Mouse (Mus musculus) layer of hippocampus, adult 2 months (tissue): Measurements from ENCODE around the gene Dzip1. TPM values are rescaled to one million over a fixed set of nuclear protein-coding genes. Genes with fewer than 3 reads are reported as not detected.

Experiments
- DNase-seq, 2 experiments: peaks; one replicate each; pipeline ENCODE4 v3.0.0; 2022; ENCODE audit warnings: low spot score in 2 of 2
- H3K27ac ChIP-seq: fragments of 200-600 bp; 2 replicates; pipeline ENCODE4 v1.8.1; 2022
- H3K4me3 ChIP-seq: fragments of 200-600 bp; 2 replicates; pipeline ENCODE4 v1.8.1; 2022; ENCODE audit warnings: mild to moderate bottlenecking
- CTCF ChIP-seq: fragments of 200-600 bp; conservative IDR thresholded peaks from 2 replicates; pipeline ENCODE4 v1.8.1; 2022; ENCODE audit warnings: antibody characterized with exemption, mild to moderate bottlenecking, moderate library complexity
- total RNA-seq, 2 experiments: library from RNA; stranded (reverse); gene quantifications; 2 replicates each; pipeline ENCODE4 v1.2.3; 2021

The Dzip1 gene
- total RNA-seq, 2 experiments from 2014 or later = 119 to 128 TPM

DNA sequence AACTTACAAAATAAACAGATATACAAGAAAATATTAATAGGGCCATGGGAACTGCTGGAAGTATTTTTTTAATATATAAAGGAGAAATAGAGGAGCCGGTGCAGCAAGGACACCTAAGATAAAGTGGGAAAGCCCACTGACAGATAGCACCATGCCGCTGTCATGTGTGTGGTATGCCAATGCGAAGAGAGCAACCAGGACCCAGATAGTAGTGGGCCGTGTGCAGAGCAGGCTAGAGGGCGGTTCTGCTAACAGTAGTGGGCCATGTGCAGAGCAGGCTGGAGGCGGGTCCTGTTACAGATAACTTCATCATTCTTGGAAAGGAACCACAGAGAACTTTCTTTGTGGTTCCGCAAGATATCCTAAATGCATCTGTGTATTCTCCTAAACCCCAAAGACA, 88.5 kb downstream of the Dzip1 start:
- Histone ChIP-seq H3K4me3 (no peak overlapping the region), H3K27ac (no peak overlapping the region)
- TF ChIP-seq CTCF = no peak
- DNase-seq = no peak

DNA sequence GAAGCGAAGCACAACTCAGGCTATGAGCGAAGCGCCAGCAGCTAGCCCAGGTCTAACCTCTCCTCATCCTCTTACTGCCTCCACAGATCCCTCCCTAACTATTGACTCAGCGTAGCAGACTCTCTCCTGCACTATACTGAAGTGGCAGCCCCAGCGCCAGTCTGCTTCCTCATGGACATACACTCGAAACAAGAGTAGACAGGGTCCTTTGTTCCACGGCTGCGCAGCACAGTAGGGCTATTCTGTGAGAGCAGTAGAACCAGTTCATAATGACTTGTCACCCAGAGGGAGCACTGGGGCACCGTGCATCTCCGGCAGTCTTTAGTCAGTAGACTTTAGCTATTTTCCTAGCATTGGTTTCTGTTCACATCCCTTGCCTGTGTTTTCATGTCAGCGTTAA, 89.1 kb downstream of the Dzip1 start:
- no peak overlapping the region for H3K27ac ChIP-seq
- TF ChIP-seq CTCF = no peak

DNA sequence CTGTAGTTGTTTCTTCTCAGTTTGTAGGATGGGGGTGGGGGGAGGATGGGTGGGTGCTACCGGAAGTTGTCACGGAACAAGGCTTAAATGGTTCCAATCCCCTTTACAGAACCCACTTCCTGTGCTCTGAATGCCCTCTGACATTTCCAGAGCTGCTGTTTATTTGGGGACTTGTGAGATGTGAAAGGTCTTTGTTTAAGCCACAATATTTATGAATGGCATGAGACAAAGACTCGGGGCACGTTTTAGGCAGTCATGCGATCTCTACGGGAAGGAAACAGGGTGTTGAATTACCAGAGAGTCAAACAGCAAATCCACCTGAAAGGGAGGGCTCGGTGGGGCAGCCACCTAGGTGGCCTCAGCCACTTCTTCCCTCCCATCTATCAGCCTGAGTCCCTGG, 90.9 kb downstream of the Dzip1 start:
- no peak for DNase-seq
- Histone ChIP-seq H3K4me3 (no peak overlapping the region), H3K27ac (no peak overlapping the region)
- no peak for TF ChIP-seq CTCF

More for the DNA sequence above, 89.1 kb downstream of the Dzip1 start:
- no peak for DNase-seq
- no peak overlapping the region for H3K4me3 ChIP-seq

GRCm38 (mm10) chr14:118833241-118833640, 92.0 kb downstream of the Dzip1 start:
- DNase-seq = no peak
- Histone ChIP-seq H3K27ac (no peak overlapping the region), H3K4me3 (no peak overlapping the region)
- TF ChIP-seq CTCF = no peak

DNA sequence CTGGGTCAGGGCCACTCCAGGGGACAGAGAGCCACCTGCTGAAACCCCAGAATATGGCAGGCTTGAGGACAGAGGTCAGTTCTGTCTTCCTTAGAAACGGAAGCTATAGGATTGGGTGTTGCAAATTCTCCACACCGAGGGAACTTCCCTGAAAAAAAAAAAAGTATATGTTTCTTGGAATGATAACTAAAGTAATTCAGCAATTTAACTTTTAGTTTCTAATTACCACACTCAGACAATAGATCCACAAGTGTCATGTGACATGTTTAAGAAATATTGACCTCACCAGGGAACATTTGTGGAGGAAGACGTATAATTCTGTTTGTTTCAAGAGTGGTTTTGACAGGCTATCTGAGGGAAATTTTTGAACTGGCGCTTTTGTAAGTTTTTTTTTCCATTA, 93.7 kb downstream of the Dzip1 start:
- H3K4me3 ChIP-seq = no peak overlapping the region
- H3K27ac ChIP-seq = no peak overlapping the region
- TF ChIP-seq CTCF = no peak
- no peak for DNase-seq

GRCm38 (mm10) chr14:118829331-118830095, 95.7 kb downstream of the Dzip1 start:
- H3K27ac ChIP-seq = no peak overlapping the region
- TF ChIP-seq CTCF = no peak
- H3K4me3 ChIP-seq = no peak overlapping the region
- DNase-seq = peak in 1 of 2 experiments; percentile 39

- no peak for DNase-seq
- Histone ChIP-seq H3K27ac (no peak overlapping the region), H3K4me3 (no peak overlapping the region)
- no peak for TF ChIP-seq CTCF
These were observed 97.9 kb downstream of the Dzip1 start for GRCm38 (mm10) chr14:118827283-118827904.

GRCm38 (mm10) chr14:118826346-118826745, 98.9 kb downstream of the Dzip1 start:
- DNase-seq = no peak
- Histone ChIP-seq H3K27ac (no peak overlapping the region), H3K4me3 (no peak overlapping the region)
- no peak for TF ChIP-seq CTCF

Other genes with a start within 250 kb of the Dzip1 start
- 10 to 100 TPM in 1 of 2 experiments, 1 to 10 TPM in 1; 8.7 to 11.1 TPM for gene Abcc4, start 219.2 kb downstream of the Dzip1 start, total RNA-seq
- 10 to 100 TPM; 35.2 to 39.5 TPM for gene Cldn10, start 137.6 kb downstream of the Dzip1 start, total RNA-seq
- 10 to 100 TPM; 34.7 to 37.3 TPM for gene Dnajc3, start 12.5 kb upstream of the Dzip1 start, total RNA-seq
- gene Uggt2, start 174.0 kb upstream of the Dzip1 start, total RNA-seq = 10 to 100 TPM; 27.4 to 31.3 TPM
- gene Hs6st3, start 212.9 kb upstream of the Dzip1 start, total RNA-seq = 10 to 100 TPM; 61.6 to 66.8 TPM